Mouse (Mus musculus) heart, postnatal 36 days (tissue): ENCODE results near the gene Gmds. TPM values are rescaled to one million over a fixed set of nuclear protein-coding genes. Genes with fewer than 3 reads are reported as not detected.

Experiments
- DNase-seq, 2 experiments: peaks; one replicate each; pipeline ENCODE4 v3.0.0; 2021 to 2022
- intact Hi-C: fragments of 180-260 bp; cut with DNase I; formaldehyde crosslinking; loops from one replicate; pipeline ENCODE4 v1.15.1; 2025
- total RNA-seq, 2 experiments: library from RNA; stranded (reverse); gene quantifications; 2 replicates each; pipeline ENCODE4 v1.2.3; 2021

The Gmds gene
- total RNA-seq, 2 experiments from 2014 or later: 5.4 to 5.8 TPM

GRCm38 (mm10) chr13:31805831-31806427, 532.6 kb downstream of the Gmds start:
- DNase-seq: no peak
- intact Hi-C loops: loop anchor here (5.0 kb wide), 2 partner anchors 111 to 211 kb away; no protein-coding TSS in a partner anchor

DNA sequence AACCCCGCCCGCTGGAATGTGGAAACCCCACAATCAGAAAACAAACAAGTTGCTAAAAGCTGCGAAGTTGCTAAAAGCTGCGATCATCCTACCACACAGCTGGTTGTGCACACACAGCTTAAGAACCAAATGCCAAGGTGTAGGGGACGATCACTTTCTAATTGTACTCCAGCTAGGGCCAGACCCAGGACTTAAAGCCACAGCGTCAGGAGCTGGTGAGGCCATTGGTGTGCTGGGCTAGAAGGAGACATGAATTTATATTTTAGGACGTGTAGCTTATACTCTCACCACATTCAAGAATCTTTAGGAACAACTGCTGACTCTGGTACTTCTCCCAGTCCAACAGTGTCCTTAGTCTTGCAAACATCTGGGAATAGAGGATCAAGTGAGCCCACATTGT, 534.0 kb downstream of the Gmds start:
- intact Hi-C loops: loop anchor here (5.0 kb wide), 2 partner anchors 798 to 858 kb away; no protein-coding TSS in a partner anchor
- DNase-seq: no peak

- no peak for DNase-seq
- intact Hi-C loops: loop anchor here (5.0 kb wide), 2 partner anchors 799 to 859 kb away; no protein-coding TSS in a partner anchor
Observed at GRCm38 (mm10) chr13:31803166-31804093, 535.1 kb downstream of the Gmds start.

DNA sequence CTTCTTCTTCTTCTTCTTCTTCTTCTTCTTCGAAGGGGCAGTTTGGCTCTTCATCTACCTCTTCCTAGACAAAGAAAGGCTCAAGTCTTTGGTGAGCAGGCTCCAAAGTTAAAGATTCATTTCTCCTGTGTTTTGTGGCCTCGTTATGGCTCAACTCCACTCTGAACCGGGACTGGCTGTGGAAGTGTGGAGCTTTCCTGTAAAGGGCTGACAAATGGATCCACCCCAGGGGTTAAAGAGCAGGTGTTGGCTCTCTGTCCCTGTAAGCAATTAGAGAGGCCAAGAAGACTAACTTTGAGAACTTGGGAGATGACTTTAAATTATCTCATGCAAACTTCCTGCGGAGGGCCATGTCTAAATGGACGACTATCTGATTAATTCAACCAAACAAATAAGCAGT, 536.1 kb downstream of the Gmds start:
- no peak for DNase-seq
- intact Hi-C loops: loop anchor here (5.0 kb wide), 2 partner anchors 800 to 860 kb away; no protein-coding TSS in a partner anchor

DNA sequence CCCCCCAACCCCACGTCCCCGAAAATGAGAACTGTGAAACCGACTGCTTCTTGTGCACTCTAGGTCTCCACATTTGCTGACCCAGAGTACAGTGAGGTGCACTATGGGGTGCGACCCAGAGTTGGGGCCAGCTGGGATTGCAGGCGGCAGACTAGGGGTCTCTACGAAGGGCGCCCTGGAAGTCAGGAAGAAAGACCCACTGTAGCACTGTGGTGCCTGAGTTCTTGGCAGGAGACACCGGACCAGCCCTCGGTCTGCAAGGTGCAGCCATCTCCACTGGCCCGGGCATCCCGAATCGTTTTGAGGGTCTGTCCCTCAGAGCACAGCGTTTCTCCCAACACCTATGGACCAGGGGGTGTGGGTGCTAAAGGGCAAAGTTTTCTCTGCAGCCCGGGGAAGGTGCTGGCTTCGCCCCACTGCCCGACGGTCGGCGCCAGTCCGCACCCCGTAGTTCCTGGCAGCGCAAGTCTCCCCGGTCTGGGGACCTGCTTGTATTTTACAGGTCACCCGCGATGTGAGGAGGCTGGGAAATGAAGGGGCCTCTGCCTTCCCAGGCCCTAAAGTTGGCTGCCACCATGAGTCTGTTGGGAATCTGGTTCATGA, 536.7 kb downstream of the Gmds start:
- intact Hi-C loops: loop anchor here (1.0 to 5.0 kb wide), 7 partner anchors 154 to 879 kb away; no protein-coding TSS in a partner anchor

GRCm38 (mm10) chr13:31800581-31801576, 537.7 kb downstream of the Gmds start:
- peak; percentile 92 to 95 for DNase-seq
- intact Hi-C loops: loop anchor here (1.0 to 5.0 kb wide), 7 partner anchors 155 to 880 kb away; no protein-coding TSS in a partner anchor

More for the DNA sequence above, 536.7 kb downstream of the Gmds start:
- no peak for DNase-seq

DNA sequence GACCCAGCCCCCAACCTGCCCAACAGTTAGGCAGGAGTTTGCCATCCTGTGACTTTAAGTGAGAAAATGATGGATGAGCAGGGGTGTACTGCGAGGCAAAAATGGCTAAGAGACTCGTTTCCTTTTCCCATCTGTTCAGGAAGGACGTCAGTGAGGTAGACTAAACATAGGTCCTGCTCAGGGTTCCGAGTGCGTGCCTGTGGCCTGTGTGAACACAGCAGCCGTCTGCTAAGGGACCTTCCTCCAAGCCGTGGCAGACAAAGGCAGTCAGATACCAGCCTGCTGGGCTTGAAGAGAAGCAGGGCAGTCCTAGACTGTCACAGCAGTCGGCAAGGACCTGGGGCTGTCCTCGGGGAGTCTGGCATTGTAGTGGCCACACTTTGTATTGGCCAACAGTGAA, 540.5 kb downstream of the Gmds start:
- intact Hi-C loops: no loop called here
- no peak for DNase-seq

GRCm38 (mm10) chr13:31797346-31797745, 541.2 kb downstream of the Gmds start:
- intact Hi-C loops: no loop called here

GRCm38 (mm10) chr13:31793163-31793562, 545.4 kb downstream of the Gmds start:
- DNase-seq: no peak
- intact Hi-C loops: loop anchor here (2.0 to 5.0 kb wide), 5 partner anchors 504 to 1004 kb away; no protein-coding TSS in a partner anchor

More at GRCm38 (mm10) chr13:31797346-31797745, 541.2 kb downstream of the Gmds start:
- no peak for DNase-seq

DNA sequence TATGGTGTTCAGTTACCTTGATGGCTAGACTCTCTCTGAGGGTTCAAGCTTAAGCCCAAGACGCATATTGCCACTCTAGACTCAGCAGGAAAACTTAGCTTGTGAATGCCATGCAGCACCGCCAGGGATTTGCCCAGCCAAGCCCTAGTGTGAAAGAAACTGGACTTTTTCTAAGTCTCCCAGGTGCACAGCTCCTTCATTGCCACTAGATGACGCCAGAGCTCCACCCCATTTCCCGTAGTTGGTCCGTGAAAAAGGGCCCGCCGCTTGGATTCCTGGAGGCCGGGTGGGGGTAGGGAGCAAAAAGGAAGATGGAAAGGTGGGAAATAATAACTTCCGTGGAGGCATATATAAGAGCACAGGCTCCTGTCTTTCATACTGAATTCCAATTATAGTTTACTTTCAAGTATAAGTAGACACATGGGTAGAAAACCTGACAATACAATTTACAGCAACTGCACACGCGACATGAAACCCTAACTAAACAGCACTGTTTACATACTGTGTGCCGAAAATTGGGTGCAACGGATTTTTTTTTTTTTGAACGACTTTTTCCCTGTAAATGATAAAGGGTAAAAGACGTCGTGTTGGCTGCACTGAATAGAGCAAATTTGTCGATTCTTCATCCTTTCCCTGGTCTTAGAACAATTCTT, 545.9 kb downstream of the Gmds start:
- DNase-seq: peak; percentile 52 to 63
- intact Hi-C loops: loop anchor here (2.0 to 5.0 kb wide), 5 partner anchors 504 to 1005 kb away; no protein-coding TSS in a partner anchor

GRCm38 (mm10) chr13:31784757-31785156, 553.8 kb downstream of the Gmds start:
- intact Hi-C loops: no loop called here
- no peak for DNase-seq

DNA sequence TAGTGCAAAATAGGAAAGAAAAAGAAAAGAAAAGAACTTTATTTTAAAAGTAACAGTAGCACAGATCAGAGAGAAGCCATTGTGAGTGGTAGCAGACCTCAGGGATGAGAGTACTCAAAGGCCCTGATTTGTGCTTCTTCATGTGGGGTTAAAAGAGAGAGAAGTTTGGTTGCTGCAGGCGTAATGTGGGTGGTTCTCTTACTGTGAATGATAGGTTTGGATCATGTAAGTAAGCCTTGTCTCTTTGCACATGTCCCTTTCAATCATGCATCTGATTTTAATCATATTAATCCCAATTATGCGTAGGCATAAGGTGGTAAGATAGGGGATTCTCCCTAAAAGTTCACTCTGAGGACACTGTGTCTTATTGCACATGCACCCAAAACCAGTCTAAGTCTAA, 556.5 kb downstream of the Gmds start:
- intact Hi-C loops: no loop called here
- DNase-seq: no peak

DNA sequence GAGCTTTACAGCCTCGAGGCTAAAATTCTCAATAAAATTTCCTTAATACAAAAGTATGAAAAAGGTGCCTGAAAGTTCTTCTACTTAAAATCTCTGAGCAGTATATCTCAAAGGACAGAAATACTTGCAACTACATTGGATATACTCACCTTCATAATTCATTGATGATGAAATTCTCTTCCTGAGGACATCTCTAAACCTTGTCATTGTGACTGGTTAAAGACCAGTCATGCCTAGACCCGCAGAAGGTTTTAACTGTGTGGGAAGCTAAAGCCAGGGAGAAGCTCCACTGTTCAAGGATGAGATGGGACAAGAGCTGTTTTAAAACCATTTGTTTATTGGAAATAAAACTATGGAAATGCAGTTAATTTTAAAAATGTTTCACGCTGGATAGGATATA, 558.2 kb downstream of the Gmds start:
- intact Hi-C loops: no loop called here
- DNase-seq: no peak

DNA sequence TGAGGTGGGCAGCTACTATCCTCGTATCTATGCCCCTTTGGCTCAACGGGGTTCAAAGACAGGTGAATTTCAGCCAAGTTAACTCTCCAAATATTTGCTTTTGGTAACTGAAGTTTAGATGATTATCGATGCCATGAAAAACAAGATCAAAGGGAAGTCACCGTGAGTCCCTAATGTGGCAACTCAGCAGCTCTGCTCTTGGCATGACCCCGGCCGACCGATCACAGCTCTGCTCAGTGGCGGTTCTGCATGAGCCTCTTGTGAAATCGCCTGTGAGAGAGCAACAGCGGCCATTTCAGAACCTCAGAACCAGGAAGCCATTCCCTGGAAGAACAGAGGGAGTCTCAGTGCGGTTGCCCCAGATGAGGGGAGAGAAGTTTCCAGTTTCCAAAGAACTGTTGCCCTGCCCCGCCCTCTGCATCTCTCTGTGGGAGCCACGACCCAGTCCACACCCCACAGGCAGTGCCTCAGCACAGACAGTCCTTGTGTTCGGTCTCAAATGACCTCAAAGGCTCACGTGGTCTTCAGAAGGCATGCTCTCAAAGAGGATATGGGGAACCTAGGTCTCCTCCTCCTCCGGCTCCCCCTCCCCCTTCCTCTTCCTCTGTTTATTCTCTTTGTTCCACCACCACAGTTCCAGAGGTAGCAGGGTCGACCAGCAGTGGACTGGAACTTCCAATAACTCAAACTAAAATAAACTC, 559.1 kb downstream of the Gmds start:
- intact Hi-C loops: no loop called here
- no peak for DNase-seq

- DNase-seq: no peak
- intact Hi-C loops: no loop called here
Observed at GRCm38 (mm10) chr13:31775762-31776161, 562.8 kb downstream of the Gmds start.

DNA sequence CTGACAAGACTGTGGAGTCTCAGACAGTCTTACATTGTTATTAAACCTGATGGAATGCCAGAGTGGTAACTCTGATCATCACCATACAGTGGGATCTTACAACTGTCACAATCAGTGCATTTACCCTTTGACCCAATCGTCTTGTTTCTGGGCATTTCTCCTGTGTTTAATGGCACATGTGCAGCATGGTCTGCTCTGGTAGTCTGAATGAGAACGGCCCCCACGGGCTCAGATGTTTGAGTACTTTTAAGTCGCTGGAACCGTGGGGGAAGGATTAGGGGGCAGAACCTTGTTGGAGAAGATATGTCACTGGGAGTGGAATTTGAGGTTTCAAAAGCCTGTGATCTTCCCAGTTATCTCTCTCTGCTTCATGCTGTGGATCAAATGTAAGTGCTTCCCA, 565.7 kb downstream of the Gmds start:
- intact Hi-C loops: no loop called here
- no peak for DNase-seq
